Mouse (Mus musculus) right cerebral cortex, adult 2 months (tissue): ENCODE data around the gene Kcnh1.

Experiments
- DNase-seq, 2 experiments: peaks; one replicate each; pipeline ENCODE4 v3.0.0; 2021 to 2022; ENCODE audit warnings: low spot score in 2 of 2

Kcnh1 gene

DNA sequence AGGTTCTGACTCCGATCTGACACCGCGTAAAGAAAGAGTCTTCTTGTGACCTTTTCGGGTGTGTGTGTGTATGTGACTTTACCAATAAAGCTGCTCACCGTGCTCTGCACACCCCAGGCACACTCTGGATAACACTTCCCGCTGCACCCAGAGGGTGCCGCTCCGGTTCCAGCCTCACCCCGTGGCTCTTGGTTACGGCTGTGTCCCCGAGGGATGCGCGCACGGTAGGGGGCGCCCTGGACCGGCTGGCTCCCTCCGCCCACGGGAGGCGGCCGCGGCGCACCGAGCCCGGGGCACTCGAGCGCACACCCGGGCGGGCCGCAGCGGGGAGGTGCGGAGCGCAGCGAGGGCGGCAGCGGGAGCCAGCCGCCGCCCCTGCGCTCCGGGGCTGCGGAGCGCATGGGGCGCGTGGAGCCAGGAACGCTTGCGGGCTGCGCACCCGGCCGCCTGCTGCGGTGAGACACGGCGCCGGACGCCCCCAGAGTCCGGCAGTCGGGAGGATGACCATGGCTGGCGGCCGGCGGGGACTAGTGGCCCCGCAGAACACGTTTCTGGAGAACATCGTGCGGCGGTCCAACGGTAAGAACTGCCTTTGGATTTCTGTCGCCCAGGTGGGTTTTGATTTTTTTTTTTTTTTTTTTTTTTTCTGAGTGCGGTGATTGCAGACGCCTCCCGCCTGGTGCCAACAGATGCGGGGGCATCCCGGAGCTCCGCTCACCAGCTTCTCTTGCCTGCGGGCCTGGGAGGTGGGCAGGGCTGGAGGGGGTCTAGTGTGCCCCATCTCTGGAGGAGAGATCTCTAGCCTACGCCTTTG, at the start of gene Kcnh1:
TSS of gene Kcnh1 (plus strand) at position 267 of the 814 bp plus-strand sequence.
- DNase-seq, result peak; percentile 93 to 95

DNA sequence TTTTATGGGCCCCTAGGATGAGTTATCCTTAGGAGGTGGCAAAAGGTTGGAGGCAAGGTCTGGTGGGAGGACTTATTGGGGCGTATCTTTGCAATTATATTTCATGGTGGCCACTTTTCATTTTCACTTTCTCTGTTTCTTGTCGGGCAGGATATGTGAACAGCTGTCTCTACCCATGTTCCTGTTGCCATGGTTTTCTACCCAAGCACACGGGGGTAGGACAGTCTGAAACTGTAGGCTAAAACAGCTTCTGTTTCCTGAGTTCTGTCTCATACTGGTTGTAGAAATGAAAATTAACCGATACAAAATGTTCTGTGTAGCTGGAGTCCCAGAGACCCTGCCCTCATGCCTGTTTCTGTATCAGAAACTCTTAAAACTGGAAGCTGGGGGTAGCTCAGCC, 39.4 kb upstream of the Kcnh1 start:
- DNase-seq, result no peak

DNA sequence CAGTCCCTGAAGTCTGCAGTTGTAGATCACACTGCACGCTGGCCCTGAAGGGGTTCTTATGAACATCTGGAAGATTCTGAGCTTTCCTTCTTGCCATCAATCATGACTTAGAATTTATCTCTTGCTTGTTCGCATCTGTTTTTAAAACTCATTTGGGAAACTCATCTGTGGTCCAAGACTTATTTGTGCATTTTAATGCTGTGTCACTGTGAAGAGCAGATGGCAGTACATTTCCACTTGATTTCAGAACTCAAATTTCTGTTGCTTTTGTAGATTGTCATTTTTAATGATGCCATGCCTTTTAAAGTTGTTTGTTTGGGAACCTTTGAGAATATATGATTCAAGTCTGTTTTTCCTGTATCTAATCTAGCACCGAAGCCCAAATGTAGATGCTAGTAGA, 19.1 kb upstream of the Kcnh1 start:
- DNase-seq, result no peak

DNA sequence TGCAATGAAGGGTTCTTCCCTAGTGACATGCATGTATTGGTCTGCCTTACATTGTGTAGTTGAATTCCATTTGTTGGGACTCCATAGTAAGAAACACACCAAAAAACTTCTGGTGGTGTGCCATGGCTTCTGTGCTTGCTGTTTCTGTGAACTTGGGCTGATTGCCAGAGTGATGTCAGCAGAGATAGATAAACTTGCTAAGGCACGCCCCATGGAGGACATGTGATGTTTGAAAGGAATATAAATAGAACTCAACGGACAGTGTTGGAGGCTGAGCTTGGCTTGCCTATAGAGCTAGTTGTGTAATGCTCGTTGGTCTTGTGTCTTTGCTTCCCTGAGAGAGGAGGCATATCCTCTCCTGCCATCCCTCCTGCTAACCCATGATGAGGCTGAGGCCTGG, 10.7 kb upstream of the Kcnh1 start:
- no peak for DNase-seq

DNA sequence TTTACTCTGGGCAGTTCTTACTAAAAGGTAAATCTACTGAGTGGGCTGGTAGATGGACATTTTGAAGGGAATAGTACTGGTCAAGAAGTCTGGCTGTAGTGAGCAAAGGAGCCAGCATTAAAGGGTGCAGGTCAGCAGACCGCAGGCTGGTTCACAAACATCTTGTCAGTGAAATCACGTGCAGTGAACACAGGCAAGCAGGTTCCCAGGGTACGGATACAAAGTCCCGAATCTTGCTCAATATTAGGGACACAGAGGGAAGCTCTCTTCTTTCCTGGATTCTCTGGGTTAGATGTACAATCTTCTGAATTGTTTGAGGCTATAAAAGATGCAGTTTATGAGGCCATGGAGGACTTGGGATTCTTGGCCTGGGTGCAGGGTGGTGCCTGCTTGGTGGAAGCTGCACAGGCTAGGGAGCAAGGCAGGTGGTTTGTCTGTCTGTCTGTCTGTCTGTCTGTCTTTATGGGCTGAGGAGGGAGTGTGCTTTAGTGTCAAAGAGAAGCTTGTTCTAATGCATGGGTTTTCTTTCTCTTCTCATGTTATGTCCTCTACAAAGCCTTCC, 8.8 kb upstream of the Kcnh1 start:
- no peak for DNase-seq

DNA sequence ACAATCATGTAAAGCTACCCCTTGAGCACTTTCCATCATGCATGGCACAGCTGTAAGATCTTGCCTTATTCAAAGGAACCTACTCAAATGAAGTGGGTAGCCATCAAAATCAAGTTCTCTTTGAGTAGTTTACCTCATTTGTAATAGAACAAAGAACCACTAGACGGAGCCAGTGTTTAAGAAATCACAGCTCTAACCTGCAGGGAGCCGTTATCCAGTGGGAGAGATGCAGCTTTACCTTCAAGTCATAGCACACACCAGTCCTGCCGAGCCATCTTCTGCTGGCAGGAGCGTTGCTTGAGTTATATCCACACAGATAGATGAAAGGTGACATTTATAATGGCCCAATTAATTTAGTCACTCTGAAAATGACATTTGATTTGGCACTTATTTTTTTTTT, 1.5 kb upstream of the Kcnh1 start:
- peak in 1 of 2 experiments; percentile 61 for DNase-seq

DNA sequence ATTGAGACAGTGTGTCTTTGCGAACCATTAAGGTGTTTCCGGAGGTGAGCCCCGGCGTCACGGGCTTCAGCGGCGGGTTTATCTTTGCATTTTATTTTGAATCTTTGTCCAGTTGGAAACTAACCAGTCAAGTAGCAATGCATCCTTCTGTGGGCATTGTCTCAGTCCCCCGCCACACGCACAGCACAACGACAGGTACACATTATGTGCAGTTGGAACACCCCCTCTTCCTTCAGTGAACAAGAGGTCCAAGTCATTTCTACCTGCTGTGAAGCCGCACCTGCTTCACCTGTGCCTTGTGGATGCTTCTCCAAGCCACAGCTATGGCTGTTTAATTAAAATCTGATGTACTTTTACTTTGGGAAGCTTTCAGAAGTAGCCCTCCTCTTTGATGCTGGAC, 803 bp upstream of the Kcnh1 start:
- no peak for DNase-seq

DNA sequence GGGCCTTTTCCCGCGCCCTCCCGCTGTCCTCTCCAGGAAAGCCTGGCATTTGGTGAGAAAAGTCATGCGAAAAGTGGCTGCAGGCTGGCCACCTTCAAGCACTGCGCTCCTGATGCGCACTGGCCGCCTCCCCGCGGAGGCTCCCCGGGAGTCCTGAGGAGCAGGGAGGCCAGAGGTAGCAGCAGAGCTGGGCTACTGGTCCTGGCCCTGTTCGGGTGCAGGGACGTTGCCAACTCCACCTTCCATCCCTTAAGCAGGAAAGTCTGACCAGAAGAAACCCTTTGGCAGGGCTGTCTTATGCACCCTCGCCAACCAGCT, 707 bp downstream of the Kcnh1 start:
- peak in 1 of 2 experiments; percentile 31 for DNase-seq

DNA sequence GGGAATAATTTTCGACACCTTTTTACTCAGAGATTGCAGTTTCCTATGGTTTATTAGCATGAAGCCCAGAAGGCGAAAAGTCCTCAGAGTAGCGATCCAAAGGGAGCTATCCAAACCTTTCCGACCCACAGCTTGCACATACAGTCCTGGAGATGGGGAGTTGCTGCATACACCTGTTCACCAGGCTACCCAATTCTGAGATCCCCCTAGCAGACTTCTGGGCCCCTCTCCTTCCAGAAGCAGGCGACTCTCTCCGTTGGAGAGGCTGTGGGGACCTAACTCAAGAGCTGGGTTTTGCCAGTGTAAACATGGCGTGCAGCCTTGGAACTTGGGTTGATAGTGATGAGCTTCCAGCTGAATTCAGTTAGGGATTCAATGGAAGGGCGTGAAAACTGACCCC, 1.3 kb downstream of the Kcnh1 start:
- DNase-seq, result no peak

DNA sequence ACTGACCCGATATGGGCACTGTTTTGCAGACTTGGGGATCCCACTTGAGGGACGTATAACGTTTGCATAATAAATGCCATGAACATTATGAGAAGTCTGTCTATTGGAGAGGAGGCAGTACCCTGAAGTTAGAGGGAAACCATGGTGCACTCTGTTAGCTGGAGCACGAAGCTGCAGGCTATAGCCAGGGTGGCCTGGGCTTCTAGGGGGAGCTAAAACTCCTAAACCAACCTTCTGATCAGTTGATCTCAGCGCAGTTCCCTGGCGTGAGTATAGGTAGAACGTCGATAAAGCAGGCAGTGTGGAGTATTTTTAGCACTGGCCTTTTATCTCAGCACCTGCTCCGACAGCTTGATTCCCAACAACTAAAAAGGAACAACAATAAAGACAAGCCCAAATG, 2.1 kb downstream of the Kcnh1 start:
- no peak for DNase-seq

DNA sequence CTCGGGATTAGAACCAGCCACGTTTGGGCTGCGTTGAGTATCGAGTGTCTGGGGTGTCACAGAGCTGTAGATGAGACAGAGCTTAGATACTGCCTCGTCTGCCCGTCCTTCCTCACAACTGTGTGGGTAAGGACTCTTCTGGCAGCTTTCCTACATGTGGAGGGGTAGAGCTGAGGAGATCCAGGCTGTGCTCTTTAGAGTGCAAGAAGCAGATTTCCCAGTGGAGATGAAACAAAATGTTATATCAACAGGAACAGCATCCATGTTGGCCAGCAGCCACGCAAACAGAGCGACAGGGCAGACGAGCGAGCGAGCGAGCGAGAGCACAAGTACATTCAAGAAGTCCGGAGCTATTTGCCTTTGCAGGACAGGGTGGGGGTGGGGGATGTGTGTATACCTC, 3.1 kb downstream of the Kcnh1 start:
- peak in 1 of 2 experiments; percentile 38 for DNase-seq

DNA sequence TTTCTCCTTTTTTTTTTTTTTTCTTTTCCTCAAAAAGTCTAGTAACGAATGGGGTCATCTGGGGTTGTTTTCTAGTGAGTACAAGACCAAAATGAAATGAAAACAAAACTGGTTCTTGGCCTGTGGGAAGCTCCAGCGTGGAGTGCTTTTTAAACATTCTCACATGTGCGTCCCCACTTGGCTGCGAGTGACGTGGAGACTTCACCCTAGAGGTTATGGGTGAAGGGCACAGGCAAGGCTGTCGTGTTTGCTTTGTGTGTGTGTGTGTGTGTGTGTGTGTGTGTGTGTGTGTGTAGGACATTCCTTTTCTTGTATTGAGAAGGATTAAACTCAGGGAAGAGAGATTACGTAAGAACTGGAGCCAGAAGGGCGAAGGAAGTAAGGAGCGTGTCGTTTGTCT, 6.9 kb downstream of the Kcnh1 start:
- no peak for DNase-seq

DNA sequence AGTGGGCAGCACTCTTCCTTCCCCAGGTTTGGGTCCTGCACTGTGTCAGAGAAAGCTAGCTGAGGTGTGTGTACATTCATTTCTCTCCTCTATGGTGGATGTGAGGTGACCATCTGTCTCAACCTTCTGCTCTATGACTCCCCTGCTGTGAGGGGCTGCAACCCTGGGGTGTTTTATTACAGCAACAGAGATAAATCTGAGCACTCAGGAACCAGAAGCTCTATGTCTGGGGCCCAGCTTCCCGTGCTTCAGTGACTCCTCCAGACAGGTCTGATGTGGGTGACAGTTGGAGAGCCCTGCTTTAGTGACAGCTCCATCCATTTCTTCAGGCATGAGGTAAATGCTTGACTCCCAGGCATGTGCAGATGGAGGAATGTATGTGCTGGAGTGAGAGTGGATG, 12.4 kb downstream of the Kcnh1 start:
- no peak for DNase-seq

DNA sequence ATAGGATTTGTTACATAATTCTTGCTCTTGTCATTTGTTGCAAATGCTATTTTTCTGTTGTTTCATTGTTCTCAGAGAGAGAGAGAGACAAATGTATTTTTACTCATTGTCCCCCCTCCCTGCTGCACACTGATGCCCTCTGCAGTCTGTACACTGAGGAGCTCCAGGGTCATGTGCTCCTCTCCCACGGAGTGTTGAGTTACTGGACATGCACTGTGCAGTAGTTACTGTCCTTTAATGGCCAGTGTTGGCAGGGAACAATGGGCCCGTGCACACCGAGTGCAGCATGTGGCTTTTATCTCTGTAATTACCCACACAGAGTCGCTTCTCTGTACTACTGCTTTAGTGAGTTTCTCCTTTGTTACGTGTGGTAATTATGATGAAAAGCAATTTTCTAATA, 17.4 kb downstream of the Kcnh1 start:
- DNase-seq, result no peak

DNA sequence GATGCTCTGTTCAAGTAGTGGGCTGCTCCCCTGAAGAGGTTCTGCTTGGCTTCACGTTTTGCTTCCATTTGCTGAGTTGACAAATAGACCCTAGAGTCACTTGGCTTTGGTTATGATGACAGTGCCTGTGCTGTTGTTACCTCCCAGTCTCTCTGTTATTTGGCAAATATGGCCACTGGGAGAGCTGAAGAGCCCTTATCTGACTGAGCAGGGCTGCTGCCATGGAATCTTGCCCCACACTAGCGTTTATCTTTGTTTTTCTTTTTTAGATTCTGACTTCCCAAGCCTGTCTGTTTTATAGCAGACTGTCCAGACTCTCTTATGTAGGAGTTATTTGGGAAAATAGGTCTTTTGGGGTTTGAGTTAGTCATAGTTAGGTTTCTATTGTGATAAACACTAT, 21.9 kb downstream of the Kcnh1 start:
- DNase-seq, result no peak

DNA sequence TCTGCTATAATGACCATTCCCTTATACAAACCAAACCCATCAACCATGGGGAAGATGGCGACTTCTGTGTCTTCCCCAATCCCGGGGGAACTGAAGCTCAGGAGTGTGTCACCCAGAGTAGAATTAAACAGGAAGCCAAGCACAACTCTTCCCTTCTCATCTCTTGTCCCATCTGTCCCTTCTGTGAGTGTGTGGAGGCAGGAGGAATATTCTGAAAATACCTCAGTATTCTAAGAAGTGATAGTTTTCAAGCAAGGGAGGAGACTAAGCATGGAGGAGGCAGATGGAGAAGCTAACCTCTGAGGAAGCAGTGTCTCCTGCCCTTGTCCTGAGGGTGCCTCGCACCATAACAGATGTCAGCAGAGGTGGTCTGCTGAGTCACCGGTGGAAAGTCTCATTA, 24.1 kb downstream of the Kcnh1 start:
- no peak for DNase-seq

DNA sequence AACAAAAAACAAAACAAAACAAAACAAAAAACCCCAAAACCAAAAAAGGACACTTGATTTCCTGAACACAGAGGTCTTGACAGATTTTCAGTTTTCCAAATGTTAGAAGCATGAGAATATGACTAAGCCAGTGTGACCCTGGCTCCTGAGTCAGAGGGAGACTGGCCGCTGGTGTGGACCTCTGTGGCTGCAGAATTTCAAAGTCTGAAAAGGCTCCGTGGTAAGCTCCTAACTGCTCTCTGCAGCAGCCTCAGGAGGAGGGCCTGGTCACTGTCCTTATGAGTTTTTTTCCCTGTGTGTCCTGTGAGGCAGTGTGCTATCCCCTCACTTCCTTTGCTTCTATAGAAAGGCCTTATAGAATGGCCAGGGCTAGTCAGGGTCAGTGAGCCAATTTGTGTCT, 29.6 kb downstream of the Kcnh1 start:
- no peak for DNase-seq

DNA sequence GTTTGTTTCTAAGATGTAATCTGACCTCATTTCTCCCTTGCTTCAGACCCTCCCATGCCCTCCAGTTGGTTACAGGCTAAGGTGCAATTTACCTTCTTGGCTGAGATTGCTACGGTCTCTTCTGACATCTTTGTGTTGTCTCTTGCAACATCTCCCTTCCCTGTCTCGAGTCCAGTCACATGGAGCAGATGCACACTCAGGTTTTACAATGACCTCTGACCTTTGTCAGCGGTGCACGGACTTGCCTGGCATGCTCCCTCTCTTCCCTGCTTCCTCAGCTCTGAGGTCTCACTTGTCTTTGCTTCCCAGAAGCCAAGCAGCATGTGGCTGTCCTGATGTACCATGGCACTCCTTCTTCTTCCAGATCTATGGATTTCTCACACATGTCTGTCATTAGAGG, 33.6 kb downstream of the Kcnh1 start:
- no peak for DNase-seq

DNA sequence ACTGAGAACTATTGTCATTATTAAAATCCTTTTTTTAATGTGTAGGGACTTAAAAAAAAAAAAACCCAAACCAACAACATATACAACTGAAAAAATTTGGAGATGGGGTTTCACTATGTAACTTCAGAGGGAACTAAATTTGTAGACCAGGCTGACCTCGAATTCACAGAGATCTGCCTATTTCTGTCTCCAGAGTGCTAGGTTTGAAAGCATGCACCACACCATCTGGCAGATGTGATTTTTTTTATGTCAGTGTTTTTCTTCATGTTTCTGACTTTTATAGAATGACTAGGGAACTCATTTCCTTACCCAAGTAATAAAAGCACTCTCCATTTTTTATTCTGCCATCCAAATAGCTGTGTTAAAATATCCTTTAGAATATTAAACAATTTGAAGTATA, 42.1 kb downstream of the Kcnh1 start:
- no peak for DNase-seq

DNA sequence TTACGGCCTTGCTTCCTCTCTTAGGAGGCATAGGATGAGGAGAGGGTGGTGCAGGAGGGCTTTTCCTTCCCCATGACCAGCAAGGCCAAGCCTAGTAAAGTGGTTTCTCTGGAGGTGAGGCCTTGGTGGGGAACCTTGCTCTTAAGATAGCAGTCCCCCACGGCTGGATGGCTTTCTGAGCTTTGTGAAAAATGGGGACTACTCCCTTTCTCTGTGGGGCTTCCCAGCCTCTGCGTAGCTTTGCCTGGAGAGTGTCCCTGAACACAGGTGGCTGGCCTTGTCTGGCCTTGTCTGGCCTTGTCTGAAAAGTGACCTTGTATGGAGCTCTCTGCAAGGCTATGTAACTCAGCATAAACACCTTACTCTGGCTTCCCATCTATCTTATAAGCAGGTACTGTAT, 56.3 kb downstream of the Kcnh1 start:
- DNase-seq, result no peak

DNA sequence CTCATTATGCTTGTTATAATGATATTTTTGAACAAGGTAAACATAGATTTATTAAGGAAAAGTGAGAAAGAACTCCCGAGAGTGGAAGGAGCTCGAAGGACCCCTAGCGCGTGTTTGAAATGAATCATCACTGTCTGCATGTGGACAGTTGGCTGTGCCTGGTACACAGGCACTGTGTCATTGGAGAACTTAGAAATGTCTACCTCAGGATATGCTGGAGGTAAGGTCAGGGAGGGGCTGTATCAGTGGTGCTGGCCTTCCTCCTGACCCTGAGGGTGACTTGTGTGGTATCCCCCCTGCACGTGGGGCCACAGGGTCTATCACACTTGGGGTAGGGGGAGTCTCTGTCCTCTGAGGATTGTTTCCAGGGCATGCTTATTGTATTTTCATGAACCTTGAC, 68.6 kb downstream of the Kcnh1 start:
- no peak for DNase-seq

DNA sequence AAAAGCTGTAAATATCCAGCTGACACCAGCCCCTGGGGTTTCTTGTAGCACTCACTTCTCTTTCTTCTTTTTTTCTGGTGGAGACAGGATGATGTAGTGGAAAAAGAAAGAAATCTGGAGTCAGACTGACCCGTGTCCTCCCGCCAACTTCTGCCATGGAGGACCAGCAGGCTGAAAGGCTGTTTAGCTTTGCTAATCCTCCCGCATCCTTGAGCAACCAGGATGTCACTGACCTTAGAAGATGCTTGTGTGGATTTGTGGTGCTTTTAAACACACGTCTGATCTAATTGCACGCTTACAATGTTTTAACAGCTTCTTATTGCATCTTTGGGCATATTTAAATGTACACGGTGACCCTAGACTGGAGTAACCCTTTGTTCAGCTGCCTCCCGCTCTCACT, 69.0 kb downstream of the Kcnh1 start:
- no peak for DNase-seq

DNA sequence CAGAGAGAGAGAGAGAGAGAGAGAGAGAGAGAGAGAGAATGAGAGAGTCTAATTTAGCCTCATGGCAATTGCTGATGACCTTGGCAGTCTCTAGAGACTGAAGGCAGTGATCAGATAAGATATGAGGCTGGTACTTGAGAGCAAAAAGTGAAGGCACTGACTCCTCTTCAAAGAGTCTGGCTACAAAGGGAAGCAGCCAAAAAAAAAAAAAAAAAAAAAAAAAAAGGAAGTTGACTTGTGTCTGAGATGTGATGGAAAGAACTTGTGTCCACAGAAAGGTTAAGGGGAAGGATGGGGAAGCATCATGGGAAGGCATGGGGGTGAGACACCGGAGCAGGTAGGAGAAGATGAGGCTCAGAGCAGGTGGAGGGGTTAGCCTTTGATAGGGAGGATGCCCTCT, 75.1 kb downstream of the Kcnh1 start:
- DNase-seq, result no peak

DNA sequence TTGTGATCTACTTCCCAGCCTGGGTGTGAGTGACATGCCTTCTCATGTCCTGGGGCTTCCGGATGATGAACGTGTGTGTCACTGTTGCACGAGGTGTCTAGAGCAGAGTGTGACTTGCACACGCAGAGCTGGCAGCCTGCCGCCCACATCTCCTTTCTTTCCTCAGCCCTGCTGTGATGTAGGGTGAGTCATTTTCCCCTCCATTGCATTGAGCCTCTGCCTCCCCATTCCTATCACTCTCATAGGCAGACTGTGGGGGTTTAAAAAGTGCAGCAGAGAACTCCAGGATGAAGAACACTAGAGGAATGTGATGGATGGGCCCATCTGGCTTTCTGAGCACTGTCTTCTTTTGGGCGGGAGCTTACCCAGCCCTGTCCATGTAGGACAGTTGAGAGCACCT, 76.4 kb downstream of the Kcnh1 start:
- DNase-seq, result peak; percentile 77 to 78
